Mouse (Mus musculus) regulatory T cell (primary cell): ENCODE data around the gene Fam43a.

Experiments used
- in situ Hi-C: fragments of 300-600 bp; cut with MboI, MseI; formaldehyde crosslinking; loops from one replicate; pipeline ENCODE4 v1.15.1; 2025; ENCODE audit warnings: high pct_unique_total_duplicates

Fam43a gene

DNA sequence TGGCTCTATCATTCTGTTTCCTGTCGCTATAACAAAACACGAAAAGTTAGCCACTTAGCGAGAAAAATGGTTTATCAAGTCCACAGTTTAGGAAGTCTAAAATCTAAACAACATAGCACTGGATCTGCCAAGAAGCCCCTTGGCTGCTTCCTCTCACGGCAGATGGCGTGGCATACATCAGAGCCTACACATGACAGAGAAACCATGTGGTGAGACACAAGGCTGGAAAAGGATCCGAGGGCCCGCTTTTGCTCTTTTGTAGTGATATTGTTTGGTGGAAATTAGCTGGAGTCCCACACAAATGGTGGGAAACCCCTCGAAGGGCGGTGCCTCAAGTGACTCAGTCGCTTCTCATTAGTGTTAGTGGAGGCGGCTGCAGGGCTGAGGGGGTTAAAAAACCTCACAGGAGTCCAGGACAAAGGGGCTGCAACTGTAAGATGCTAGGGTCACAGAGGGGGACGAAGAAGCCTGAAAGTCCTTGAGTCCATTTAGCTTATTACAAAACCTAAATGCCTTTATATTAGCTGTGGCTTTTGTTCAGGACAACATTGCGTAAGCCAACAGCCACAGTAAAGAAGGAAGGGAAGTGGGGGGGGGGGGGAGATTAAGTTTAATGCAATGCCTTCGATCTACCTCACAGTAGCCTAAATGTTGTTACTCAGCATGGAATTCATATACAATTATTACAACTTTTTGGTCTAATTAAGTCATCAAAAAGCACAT lies 3.5 kb upstream of the Fam43a start:
- in situ Hi-C loops: loop anchor here (10.0 kb wide), 1 partner anchor 349 kb away; no protein-coding TSS in a partner anchor

DNA sequence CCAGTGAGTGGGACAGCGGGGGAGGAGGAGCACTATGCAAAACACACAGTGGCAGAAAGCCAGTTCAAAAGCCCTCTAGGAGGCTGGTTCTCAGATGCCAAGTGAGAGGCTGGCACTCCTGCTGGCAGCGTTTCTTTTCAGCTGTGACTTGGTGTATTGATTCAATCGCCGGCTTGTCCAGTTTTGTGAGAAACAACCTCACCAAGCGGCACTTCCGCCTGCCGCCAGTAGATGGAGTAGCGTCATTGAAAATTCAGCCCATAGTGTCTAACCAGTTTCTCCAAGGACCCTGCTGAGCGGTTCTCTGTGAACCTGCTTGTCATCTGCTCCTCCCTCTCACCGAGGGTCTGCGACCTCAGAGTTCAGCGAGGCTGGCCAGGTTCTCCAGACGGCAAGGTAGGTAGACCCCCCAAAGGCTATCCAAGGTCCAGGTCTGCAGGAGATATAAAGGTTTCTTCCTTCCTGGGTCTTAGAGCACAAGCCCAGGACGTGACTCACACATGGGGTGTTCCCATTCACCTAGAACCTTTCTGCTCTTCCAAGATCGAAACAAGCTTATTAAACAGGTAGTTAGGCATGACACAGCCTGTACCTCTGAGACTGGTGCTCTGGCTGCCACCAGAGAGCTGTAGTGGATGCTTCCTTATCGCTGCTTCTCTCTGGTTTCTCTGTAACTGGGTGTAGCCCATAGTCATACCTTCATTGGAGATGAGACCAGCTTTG lies 2.4 kb upstream of the Fam43a start:
- in situ Hi-C loops: loop anchor here (10.0 kb wide), 1 partner anchor 348 kb away; no protein-coding TSS in a partner anchor

DNA sequence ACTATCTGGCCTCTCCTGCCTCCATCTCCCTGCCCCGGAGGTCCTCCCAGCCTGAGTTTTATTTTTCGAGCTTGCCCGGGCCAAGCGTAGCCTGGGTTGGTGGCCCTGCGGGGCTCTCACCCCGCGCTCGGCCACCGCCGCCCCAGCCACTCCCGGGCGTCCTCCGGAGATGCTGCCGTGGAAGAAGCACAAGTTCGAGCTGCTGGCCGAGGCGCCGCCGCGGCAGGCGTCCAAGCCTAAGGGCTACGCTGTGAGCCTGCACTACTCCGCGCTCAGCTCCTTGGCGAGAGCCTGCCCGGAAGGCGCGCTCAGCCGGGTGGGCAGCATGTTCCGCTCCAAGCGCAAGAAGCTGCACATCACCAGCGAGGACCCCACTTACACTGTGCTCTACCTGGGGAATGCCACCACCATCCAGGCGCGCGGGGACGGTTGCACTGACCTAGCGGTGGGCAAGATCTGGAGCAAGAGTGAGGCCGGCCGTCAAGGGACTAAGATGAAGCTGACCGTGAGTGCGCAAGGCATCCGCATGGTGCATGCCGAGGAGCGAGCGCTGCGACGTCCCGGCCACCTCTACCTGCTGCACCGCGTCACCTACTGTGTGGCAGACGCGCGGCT lies 1.0 kb downstream of the Fam43a start:
- in situ Hi-C loops: loop anchor here (10.0 kb wide), 1 partner anchor 374 kb away; no protein-coding TSS in a partner anchor

DNA sequence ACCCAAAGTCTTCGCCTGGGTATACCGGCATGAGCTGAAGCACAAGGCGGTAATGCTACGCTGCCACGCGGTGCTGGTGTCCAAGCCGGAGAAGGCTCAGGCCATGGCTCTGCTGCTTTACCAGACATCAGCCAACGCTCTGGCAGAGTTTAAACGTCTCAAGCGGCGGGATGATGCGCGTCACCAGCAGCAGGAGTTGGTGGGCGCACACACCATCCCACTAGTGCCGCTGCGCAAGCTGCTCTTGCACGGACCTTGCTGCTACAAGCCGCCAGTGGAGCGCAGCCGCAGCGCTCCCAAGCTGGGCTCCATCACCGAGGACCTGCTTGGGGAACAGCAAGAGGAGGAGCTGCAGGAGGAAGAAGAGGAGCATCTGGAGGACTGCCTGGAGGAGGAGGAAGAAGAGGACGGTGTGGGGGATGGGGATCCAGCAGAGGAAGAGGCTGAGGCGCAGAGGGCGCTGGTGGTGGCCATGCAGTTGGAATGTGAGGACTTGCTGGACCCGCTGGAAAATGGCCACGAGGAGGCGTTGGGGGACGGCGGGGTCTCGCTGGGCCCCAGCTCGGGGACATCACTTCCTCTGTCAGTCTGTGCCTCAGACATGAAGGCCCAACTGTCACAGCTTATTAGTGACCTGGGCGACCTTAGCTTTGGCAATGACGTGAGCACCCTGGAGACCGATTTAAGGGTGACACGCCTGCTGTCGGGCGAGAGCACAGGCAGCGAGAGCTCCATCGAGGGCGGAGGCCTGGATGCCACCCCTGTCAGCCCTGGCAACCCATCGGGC lies 1.7 kb downstream of the Fam43a start:
- in situ Hi-C loops: loop anchor here (10.0 kb wide), 1 partner anchor 374 kb away; no protein-coding TSS in a partner anchor

DNA sequence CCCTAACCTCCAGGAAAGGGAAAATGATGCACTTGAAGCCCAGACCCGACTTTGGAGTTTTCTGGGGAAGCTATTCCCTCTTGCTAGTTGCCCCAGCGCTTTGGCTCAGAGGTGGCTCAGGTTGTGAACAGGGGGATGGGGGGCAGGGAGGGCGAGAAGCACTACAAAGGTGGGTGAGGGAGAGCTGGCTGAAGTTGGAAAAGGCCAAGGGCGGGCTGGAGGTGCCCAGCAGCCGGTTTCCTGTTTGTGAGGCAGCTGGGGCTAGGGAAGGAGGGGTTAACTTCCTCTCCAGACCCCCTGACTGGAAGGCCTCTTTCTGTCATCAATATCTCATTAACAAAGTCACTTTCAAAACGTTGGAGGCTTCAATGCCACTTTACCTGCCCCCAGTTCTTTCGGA lies 2.4 kb downstream of the Fam43a start:
- in situ Hi-C loops: loop anchor here (10.0 kb wide), 1 partner anchor 373 kb away; no protein-coding TSS in a partner anchor

DNA sequence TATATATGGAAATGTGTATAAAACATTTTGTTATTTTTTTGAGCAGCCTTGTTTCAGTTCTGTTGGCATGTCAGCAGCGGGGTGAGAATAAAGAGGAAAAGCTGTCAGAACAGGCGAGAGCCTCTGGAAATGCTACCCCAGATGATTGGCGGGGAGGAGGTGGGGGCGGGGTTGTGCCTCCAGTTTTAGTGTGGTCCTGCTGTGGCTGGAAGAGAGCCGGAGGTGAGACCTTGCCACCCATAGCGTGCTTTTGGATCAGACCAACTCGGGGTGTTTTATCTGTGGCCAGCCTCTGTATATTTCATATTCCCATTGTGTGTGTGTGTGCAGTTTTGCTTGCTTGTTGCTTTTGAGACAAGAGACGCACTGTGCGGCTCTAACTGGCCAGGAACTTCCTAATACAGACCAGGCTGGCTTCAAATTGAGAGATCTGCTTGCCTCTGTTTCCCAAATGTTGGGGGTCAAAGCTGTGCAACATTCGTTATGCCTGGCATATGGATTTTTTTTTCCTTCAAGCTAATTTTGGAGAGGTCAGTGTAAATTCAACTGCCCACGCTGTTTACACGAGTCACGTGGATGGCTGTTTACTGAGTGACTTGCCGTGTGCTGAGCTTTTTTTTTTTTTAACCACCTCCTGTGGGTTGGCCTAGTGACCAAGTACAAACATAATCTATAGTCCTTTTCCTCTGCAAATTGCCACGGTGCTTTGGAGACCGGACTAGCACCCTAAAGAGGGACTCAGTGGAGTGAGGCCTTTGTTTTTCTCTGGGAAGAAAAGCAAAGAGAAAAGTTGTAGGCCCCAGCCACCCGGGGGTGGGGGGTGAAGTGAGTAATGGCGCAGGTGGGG lies 3.4 kb downstream of the Fam43a start:
- in situ Hi-C loops: loop anchor here (10.0 kb wide), 1 partner anchor 372 kb away; no protein-coding TSS in a partner anchor

DNA sequence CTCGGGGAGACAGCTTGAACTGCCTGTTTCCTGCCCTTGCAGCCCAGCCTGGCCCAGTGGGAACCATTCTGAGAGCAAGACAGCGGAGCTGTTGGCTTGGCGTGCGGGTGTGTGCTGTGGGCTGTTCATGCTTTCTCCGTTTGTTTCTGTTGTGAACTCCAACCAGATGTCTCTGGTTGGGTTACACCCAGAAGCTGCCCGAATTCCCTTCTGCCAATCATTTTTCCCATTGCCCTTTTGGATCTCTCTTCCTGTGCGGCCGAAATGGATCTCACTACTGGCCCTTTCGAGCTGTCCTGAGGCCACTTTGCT lies 4.0 kb downstream of the Fam43a start:
- in situ Hi-C loops: loop anchor here (10.0 kb wide), 1 partner anchor 371 kb away; no protein-coding TSS in a partner anchor

DNA sequence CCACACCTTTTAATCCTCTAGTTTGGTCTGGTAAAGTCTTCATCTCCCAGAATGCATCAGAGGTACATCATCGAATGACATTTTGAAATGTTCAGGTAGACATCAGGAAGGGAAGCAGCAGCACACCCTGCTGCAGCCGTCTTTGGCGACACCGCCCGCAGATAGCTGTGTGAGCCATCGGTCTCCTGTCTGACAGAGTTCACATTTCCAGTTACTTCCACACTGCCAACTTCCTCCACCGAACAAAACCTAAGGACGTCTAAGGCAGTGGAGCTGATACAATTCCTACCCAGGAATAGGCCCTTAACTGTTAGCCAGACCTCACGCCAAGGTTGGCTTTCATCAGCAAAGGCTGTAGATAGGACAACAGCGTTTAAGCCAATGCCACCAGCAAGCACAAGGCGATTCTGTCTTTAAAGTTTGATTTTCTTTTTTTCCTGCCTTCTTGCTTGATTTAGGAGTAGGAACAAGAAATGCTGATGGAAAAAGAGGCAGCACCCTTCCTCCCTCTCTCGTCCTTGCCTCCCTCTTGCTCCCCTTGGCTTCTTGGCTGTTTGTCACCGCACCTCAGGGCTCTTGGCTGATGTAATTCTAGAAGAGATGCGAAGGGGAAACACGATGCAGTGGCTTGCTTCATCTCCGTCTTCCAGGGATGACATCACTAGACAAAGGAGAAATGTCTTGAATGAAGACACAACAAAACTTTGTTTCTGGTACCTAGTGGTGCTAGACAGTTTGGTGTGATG lies 4.7 kb downstream of the Fam43a start:
- in situ Hi-C loops: loop anchor here (10.0 kb wide), 1 partner anchor 371 kb away; no protein-coding TSS in a partner anchor

DNA sequence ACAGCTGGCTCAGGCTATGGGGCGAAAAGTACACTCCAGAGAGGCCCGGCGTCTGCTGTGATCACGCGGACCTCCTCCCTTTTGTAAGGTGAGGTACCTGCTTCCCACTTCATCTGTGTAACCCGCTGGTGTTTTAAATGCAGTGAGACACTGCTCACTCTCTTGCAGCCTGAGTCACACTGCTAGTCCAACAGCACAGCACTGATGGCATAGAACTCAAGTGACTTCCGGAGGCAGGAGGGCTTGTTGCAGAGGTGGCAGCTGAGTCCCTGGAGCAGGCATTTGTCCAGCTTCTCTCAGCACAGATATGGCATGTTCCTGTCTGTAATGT lies 5.2 kb downstream of the Fam43a start:
- in situ Hi-C loops: loop anchor here (10.0 kb wide), 1 partner anchor 370 kb away; no protein-coding TSS in a partner anchor

DNA sequence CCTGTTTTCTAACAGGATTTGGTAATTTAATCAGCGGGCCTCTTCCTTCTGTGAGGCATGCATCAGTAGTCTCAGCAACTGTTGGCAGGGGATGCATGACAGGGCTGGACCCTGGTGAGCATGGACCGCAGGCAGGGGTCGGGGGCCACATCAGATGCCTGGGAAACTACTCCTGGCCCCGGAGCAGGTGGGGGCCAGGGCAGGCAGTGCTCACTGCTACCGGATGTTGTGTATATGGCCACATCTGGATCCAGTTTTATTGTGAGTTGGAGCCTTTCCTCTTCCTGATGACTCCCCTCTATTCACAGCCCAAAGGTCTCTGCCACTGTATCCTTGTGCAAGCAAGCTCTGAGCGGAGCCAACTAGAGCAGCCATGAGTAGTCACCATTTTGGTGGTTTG lies 6.0 kb downstream of the Fam43a start:
- in situ Hi-C loops: loop anchor here (10.0 kb wide), 1 partner anchor 369 kb away; no protein-coding TSS in a partner anchor

DNA sequence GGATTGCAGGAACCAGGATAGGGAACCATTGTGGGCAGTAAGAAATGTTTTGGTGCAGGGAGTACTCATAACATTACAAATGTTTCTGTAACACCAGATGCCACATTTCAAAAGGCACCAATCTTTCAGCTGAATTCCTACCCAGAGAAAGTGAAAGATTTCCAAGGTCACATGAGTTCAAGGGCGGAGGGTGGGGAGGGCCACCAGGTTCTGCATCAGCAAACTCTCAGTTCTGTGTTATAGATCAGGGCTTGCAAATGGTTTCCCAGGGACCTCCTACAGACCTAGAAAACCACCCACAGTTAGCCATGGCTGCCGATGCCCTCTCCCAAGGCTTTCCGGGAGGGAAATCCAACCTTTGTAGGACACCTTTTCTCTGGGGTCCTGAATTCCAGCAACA lies 8.3 kb downstream of the Fam43a start:
- in situ Hi-C loops: loop anchor here (10.0 kb wide), 1 partner anchor 367 kb away; no protein-coding TSS in a partner anchor

DNA sequence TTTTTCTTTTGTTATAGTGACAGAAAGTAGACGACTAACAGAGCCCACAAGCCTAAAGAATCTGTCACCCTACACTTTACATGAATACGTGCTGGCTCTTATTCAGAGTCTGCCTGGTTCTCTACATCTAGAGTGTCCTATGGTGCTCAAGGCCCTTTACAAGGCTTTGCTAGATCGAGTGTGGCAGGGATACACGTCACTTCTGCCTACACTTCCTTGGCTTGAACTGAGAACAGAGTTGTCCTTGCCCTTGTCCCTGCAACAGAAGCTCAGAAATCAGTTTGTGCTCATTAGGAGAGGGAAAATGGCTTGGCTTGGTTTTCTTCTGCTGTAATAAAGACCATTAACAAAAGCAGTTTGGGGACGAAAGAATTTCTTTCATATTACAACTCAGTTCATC lies 11.8 kb downstream of the Fam43a start:
- in situ Hi-C loops: loop anchor here (10.0 kb wide), 1 partner anchor 123 kb away; no protein-coding TSS in a partner anchor

DNA sequence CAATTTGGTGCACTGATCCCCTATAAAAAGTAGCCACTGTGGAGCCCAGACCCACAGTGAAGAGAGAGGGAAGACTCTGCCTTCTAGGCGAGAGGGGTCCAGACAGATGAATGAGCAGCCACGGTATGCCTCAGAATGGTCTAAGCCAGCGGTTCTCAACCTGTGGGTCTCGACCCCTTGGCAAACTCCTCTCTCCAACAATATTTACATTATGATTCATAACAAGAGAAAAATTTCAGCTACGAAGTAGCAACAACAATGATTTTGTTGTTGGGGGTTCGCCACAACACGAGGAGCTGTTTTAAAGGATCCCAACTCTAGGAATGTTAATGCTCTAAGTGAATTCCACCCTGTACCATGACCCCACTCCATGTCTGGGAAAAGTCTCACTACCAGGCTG lies 13.6 kb downstream of the Fam43a start:
- in situ Hi-C loops: loop anchor here (10.0 kb wide), 1 partner anchor 122 kb away; no protein-coding TSS in a partner anchor

DNA sequence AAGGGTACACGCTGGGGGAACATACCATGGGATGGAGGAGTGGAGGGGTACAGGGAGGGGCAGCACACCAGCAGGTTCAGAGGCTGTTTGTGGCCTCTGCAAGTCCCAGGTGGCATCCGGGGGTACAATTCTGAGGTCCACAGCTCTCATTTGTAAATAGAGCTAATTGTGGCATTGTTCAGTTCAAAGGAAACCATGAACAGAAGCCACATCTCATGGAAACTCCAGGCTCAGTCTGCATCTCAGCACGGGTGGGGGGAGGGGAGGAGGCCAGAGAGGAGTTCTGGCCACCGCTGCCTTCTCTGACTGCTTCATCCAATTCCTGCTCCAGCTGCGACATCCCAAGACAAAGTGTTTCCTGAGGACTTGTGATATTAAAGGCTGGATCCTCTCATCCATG lies 14.6 kb downstream of the Fam43a start:
- in situ Hi-C loops: loop anchor here (10.0 kb wide), 1 partner anchor 121 kb away; no protein-coding TSS in a partner anchor

DNA sequence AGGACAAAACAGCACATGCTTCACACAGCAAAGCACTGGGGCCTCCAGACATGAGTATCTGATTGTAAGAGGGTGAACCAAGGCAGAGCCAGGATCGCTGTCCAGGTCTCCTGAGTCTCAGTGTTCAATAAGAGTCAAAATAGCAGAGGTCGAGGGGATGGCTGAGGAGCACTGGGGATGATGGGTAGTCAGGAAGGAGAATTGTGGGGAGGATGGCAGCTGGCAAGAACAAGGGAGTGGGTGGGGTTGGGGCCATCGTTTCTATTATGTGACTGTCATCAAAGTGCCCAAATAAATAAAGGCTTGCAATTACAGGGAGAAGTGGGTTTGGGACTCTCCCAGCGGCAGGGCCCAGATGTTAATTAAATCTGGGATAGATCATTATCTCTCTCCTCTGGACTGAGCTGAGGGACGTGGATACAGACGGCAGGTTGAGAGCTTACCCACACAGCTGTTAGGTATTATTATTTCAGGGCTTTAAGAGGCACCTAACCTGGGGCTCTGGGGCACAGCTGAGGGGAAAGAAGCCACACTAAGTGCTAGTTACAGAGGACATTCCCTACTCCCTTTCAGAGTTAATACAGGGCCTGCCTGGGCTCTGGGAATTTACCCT lies 15.3 kb downstream of the Fam43a start:
- in situ Hi-C loops: loop anchor here (10.0 kb wide), 1 partner anchor 120 kb away; no protein-coding TSS in a partner anchor

DNA sequence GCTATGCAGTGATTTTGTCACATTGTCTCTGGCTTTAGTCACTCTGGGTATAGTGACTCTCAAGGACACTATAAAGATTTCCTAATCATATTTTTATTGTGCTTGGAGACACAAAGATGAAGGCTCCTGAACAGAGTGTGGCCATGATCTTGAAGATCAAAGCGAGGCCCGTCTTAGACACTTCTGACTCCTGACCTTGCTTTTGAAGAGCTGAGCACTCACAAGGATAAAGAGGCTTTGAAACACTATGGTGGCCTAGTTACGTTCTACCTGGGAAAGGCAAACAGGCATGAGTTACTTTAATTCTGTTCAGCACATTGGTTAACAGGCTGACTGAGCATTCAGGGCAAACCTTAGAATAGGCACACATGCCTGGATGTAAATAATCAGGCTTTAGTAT lies 16.8 kb downstream of the Fam43a start:
- in situ Hi-C loops: loop anchor here (10.0 kb wide), 1 partner anchor 119 kb away; no protein-coding TSS in a partner anchor

DNA sequence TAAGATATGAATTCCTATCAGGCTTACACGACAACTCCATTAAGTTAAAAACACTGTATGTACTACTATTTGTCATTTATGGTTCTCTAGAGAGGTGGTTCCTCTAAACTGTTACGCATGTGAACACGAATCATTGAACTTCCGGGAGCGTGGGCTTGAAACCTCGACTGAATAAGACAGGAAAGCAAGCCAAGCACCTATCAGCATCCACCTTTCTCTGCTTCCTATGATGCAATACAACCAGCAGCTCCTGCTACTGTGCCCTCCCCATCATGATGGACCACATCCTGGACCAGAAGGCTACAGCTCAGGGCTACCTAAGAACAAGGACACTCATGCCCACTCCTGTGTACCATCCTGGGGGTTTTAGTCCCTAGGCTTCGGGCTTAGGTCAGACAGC lies 24.1 kb downstream of the Fam43a start:
- in situ Hi-C loops: loop anchor here (10.0 kb wide), 1 partner anchor 141 kb away; no protein-coding TSS in a partner anchor

DNA sequence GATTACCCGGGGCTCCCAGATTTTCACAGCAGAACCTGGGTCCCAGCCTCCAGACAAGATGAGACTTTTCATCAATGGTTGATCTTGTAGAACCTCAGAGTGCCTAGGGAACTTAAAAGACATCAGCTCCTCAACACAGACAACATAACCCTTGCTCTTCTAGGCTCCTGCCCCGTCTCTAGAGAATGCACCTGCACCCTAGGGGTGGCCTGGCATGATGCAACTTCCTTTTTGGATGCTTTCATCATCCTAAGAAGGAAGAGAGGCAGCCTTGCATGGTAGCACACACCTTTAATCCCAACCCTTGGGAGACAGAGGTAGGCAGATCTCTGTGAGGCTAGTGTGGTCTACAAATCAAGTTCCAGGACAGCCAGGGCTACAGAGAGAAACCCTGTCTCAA lies 25.1 kb downstream of the Fam43a start:
- in situ Hi-C loops: loop anchor here (10.0 kb wide), 1 partner anchor 140 kb away; no protein-coding TSS in a partner anchor
